Mouse (Mus musculus) adrenal gland, postnatal 14 days (tissue): ENCODE measurements around the gene Dlgap5. TPM values are rescaled to one million over a fixed set of nuclear protein-coding genes. Genes with fewer than 3 reads are reported as not detected.

ENCODE experiments used
- DNase-seq: peaks from one replicate; pipeline ENCODE4 v3.0.0; 2021; ENCODE audit warnings: mixed read lengths
- total RNA-seq: library from RNA; stranded (reverse); gene quantifications from 2 replicates; pipeline ENCODE4 v1.2.3, GENCODE M21; 2021

Gene Dlgap5
- total RNA-seq, 1 experiment from 2014 or later = 11.4 TPM

GRCm38 (mm10) chr14:47395462-47396026 is 22.7 kb downstream of the Dlgap5 start:
- no peak for DNase-seq

DNA sequence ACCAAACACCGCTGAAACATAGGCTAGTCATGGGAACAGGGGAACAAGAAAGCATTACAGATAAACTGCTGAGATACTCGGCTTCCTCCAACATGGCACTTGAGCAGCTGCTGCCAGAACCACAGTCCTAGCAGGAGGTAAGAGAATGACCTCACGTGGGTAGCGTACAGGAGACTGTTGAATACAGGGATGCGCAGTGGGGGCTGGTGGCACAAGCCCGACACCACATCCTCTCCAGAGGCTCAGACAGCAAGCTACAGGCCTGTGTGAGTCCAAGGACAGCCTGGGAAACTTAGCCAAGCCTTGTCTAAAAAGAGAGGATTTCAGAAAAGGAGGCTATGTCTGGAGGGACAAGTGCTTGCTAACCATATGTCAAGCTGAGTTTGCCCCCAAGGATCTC is 23.2 kb downstream of the Dlgap5 start:
- DNase-seq = no peak

DNA sequence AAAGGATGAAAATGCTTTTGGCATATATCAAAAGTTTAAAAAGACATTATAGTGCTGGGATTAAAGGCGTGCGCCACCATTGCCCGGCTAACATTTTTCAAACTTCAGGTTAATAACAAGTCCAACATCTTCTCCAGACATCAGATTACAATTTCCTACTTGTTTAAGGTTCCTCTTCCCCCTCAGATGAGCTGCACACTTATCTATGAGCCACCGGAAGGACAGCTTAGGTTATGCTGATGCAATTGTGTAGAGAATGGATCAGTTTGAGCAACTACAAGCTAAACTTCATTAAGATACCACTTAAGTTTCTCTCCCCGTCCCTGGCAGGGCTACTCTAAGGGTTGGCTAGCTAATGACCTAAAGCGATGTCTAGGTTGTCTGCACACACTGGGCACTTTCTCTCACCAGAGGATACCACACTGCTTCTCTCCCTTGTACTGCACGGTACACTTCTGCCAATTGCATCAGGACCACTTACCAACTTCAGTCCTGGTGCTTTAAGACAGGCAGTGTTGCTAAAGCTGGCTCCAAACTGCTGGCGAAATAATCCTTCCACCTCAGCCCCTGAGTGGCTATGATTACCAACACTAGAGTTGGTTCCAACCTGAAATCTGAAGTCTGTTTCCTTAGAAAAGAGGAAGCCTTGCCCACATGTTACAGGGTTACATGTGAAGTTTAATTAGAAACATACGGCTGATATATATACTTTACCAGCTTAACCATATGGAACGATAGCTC is 24.7 kb downstream of the Dlgap5 start:
- DNase-seq = no peak

DNA sequence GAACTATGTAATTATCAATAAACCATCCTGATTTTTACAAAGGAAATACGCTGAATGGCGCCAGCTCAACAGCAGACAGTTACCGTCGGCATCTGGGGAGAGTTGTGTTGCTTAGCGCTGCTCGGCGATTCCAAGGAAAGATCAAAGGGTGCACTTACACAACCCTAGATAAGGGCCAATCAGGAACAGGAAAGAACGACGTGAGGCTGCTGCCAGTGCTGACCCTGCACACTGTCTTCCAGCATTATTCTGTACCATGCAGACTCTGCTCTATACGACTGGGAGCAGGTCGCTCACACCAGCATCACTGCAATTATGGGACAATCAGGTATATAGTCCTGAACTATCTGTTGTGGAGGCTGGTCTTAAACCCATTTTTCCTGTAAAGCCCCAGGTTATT is 32.1 kb downstream of the Dlgap5 start:
- no peak for DNase-seq

GRCm38 (mm10) chr14:47384653-47385052 is 33.6 kb downstream of the Dlgap5 start:
- no peak for DNase-seq

GRCm38 (mm10) chr14:47383911-47384310 is 34.3 kb downstream of the Dlgap5 start:
- DNase-seq = no peak

DNA sequence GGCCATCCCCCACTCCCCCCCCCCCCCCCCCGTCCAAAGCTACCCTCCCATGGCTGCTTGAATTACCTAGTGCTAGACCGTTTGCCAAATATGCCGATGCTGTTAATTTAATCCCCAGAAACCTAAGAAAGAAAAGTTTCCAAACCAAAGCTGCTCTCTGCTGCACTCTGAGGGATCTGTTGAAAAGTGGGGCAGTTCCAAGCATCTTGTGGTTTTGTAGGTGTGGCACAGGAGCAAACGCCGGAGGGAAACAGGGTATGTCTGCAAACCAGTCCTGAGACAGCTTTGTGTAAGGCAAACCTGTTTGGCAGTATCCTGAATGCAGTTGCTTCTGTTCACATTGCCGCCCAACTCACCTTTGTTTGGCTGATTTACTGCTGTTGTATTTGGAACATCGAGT is 39.9 kb downstream of the Dlgap5 start:
- DNase-seq = no peak

DNA sequence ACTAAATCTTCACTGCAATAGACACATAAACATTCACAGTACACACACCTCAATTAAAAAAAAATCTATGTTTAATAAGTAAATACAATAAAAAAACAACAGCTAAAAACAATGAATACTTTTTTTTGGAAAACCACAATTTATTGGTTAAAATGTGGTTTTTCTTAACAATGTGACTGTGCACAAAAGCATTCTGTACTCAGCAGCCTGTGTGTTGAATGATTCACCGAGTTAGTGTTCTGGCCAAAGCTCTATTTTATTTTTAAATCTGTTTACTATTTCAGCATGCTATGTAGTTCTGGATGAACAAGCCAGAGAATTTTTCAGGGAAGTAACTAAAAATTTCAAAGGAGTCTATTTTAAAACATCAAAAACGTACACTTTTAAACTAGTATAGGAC is 41.7 kb downstream of the Dlgap5 start:
- DNase-seq = no peak

DNA sequence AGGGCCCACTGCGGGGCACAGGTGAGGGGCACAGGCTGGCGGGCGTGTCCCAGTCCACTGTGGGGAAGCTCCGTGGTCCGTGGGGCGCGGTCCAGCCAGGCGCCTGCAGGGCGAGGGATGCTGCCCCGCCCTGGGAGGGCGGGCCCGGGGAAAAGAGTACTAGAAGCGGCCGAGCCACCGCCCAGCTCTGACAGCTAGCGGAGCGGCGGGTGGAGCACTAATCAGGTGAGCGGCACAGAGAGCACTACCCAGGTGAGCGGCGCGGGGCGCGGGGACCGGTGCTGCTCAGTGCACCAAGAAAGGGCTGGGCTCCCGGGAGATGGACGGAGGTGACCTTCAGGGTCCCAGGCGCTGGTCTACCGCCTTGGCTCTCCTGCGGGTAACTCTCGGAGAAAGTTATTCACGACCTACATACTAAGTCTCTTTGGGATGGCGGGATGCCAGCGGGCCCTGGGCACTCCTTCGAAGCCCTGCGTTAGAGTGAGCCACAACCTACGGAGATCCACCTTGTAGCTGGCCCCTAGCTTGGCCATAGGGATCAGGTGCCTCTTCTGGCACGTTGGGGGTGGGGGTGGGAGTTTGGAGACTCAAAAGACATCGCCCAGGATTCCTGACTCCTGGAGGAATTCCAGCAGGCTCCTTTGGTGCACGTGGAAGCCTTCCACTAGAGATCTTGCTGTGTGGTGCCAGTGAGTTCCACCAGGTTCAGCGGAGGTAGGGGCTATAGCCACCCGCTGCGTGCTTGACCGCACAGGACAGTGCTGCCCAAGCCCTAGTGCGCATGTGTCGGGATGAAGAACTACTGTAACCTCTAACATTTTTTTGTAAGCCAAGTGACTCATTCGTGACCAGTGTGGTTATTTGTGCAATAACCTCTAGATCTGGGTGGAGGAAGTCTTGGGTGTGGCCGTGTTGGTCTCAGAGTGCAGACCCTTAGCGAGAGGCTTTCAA is 44.2 kb downstream of the Dlgap5 start:
- DNase-seq = peak; percentile 70

DNA sequence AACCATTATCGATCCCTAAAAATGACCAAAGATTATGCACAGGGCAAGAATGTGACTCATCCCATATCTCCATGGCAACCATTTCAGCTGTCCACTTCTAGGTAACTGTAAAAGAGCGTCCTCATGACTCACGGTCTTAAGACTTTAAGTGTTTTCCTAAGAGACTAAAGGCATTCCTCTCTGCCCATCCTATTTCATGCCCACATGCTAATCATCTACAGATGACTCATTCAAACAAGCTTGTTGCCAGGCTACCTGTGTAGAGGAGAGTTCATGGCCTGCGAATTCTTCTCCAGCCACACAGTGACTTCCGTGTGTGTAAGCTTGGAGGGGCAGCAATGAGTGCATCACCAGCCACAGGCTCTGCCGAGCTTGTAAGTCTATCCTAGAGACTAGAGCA is 46.5 kb downstream of the Dlgap5 start:
- DNase-seq = peak; percentile 17

GRCm38 (mm10) chr14:47370790-47371189 is 47.4 kb downstream of the Dlgap5 start:
- no peak for DNase-seq

GRCm38 (mm10) chr14:47369741-47370140 is 48.5 kb downstream of the Dlgap5 start:
- DNase-seq = no peak

DNA sequence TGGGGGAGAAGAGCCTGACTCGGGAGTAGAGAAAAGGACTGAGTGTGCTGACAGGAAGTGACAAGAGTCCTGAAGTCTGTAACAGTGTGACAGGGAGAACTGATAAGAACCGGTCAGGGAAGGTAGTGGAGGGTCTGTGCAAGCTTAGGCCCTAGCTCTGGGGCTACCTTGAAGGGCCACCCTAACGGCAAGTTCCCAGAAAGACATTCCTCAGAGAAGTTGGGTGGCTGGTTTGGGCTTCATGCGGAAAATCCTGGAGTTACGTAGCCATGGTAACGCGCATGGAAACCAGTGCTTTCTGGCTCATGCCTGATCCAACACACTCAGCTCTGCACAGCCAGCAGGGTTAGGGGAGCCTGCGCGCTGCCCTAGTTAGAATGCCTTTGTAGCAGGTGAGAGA is 50.7 kb downstream of the Dlgap5 start, which contains the start of gene Lgals3:
Gene Lgals3 (plus strand): TSS at position 291 of the 400 bp plus-strand sequence.
- DNase-seq = peak; percentile 38

DNA sequence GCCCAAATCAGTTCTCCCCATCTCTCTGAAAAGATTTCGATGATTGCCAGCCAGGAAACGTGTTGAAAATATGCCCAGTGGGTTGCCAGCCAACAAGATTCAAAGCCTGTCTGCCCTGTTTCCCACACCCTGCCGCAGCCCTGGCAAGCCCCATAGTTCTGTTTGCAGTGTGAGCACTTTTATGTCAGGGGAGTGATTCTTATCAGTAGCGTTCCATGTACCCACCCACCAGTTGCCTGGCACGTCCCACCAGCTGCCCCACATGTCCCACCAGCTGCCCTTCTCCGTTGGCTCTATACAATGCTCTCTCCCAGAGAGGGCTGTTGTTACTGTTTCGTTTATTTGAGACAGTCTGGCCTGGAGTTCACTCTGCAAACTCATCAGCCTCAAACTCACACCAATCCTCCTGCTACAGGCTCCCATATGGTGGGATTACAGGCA is 51.3 kb downstream of the Dlgap5 start:
- peak; percentile 31 for DNase-seq

DNA sequence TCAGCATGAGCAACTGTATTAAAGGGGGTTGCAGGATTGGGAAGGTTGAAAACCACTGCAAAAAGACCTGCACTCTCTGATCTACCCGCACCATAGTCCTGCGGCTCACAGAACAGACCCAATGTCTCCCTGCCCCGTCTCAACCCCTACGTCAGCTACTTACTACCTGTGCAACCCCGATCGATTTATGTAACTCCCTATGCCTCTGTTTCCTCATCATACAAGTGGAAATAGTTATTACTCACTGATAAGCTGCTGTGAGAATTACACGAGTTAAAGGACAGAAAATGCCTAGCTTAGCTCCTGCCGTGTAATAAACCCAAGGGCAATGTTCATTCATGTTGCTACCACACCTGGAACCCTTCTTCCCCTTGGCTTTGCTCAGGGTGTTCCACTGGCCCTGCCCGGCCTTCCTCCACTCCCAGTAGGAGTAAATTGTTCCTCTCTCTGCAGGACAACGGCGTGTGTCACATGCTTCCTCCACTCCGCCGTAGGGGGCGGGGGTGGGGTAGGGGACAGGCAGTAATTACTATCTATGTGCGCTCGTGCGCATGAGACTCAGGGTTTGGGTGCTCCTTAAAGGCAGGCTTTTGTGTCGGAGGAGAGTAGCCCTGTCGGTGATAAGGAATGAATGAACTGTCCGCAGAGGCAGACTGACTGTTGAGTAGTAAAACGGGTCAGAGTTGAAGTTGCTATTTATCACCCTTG is 53.3 kb downstream of the Dlgap5 start:
- peak; percentile 43 for DNase-seq

GRCm38 (mm10) chr14:47361899-47362298 is 56.3 kb downstream of the Dlgap5 start:
- no peak for DNase-seq

DNA sequence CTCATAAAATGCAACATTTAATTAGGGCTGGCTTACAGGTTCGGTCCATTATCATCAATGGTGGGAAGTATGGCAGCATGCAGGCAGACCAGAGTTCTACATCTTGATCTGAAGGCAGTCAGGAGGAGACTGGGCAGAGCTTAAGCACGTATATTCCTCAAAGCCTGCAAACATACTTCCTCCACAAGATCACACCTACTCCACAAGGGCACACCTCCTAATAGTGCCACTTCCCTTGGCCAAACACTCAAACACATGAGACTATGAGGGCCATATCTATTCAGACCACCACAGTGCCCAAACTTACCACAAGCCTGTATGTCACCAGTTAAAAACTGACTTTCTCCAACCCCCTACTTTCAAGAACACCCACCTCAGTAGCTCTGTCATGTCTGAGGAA is 56.8 kb downstream of the Dlgap5 start:
- DNase-seq = no peak

- DNase-seq = no peak
Measured at GRCm38 (mm10) chr14:47359610-47360009, 58.6 kb downstream of the Dlgap5 start.

GRCm38 (mm10) chr14:47356622-47357021 is 61.6 kb downstream of the Dlgap5 start:
- DNase-seq = no peak

DNA sequence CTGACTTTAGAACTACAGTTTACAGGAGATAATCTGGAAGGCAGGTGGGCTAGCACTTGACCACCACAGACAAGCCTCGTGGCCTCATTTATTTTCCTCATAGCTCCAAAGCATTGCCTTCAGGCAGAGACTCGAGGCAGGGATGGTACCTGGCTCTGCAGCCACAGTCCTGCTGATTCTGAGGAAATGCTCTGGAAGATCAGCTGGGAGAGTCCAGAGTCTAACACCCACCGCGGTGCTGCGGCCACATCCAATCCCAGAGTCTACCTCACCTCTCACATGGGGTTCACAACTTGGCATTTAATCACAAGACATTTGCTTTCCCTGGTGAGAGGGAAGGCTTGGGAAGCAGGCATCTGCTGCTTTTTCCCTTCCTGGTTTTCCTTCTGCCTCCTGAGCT is 63.3 kb downstream of the Dlgap5 start:
- DNase-seq = no peak

DNA sequence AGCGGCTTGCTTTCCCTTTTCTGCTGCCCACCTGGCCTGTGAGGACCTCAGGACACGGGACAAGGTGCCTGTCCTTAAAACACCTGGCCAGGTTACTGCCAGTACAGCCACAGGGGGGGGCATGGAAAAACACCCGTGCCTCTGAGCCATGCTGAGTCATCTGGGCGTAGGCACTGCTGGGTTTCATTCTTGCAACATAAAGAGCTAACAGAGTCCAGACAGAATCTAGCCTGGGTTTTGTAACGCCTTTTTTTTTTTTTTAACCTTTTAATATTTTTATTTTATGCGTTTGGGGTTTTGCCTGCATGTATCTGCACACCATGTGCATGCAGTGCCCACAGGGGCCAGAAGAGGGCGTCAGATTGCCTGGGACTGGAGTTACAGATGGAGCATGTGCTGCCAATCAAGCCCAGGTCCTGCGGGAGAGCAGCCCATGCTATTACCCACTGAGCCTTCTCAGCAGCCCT is 64.1 kb downstream of the Dlgap5 start:
- peak; percentile 62 for DNase-seq

GRCm38 (mm10) chr14:47353240-47353639 is 65.0 kb downstream of the Dlgap5 start:
- DNase-seq = no peak
